Mouse (Mus musculus) ES-E14 (cell line): Measurements from ENCODE around the gene Lpp.

ENCODE experiments used
- CHD2 ChIP-seq: IDR thresholded peaks from 2 replicates; pipeline ENCODE4 v1.6.1; 2014; ENCODE audit warnings: mild to moderate bottlenecking, low read depth, low read length, inconsistent platforms
- HCFC1 ChIP-seq: IDR thresholded peaks from 2 replicates; pipeline ENCODE4 v1.6.1; 2012; ENCODE audit warnings: low read length, inconsistent platforms, borderline replicate concordance; ENCODE audit not compliant: insufficient read depth
- MAFK ChIP-seq: IDR thresholded peaks from 2 replicates; pipeline ENCODE4 v1.6.1; 2014; ENCODE audit warnings: mild to moderate bottlenecking, low read depth, low read length, inconsistent platforms; ENCODE audit not compliant: insufficient read depth
- ZC3H11A ChIP-seq: IDR thresholded peaks from 2 replicates; pipeline ENCODE4 v1.6.1; 2012; ENCODE audit warnings: low read depth, mild to moderate bottlenecking, inconsistent platforms, low read length, borderline replicate concordance
- ZNF384 ChIP-seq: IDR thresholded peaks from 2 replicates; pipeline ENCODE4 v1.6.1; 2012; ENCODE audit warnings: low read depth, low read length, inconsistent platforms

GRCm38 (mm10) chr16:24399524-24399923, 6.2 kb downstream of the Lpp start:
- TF ChIP-seq ZC3H11A (no peak), ZNF384 (no peak), MAFK (no peak), HCFC1 (no peak), CHD2 (peak; percentile 28; the same call in 1 of the 2 replicates)
